Mouse (Mus musculus): ENCODE data around the gene Fkbpl. TPM values are rescaled to one million over a fixed set of nuclear protein-coding genes. Genes with fewer than 3 reads are reported as not detected.

Fkbpl gene
- total and polyA plus RNA-seq, 3 experiments = 1.6 to 11.9 (median 6.5) TPM

GRCm38 (mm10) chr17:34650781-34651180, 6.2 kb downstream of the Fkbpl start:
- H3K27me3 ChIP-seq (ENCODE audit: insufficient read depth, low read length) = no peaks in the 10 kb centered on the region
- no peak for DNase-seq (ENCODE audit: low spot score)
- TF ChIP-seq POLR2AphosphoS5 (IDR thresholded peaks at IDR 0.05; ENCODE audit: insufficient replicate concordance, low read depth, low read length) (no peak), GATA2 (IDR thresholded peaks at IDR 0.05; ENCODE audit: borderline replicate concordance, low read depth, low read length) (no peak), GATA1 (IDR thresholded peaks at IDR 0.05; ENCODE audit: borderline replicate concordance, low read length) (no peak), CTCF (IDR thresholded peaks at IDR 0.05; ENCODE audit: low read depth, low read length) (no peak), TAL1 (conservative IDR thresholded peaks at IDR 0.05; ENCODE audit: low read depth, low read length) (no peak)
- H3K4me3 ChIP-seq (ENCODE audit: low read depth, low read length) = no peak overlapping the region
- H3K9me3 ChIP-seq (replicated peaks) = no peaks in the 10 kb centered on the region
- peaks cover 45% of the 10 kb centered on the region for H3K4me1 ChIP-seq (ENCODE audit: insufficient read depth, low read depth, low read length)
- ATAC-seq (ENCODE audit: extremely low read depth, insufficient number of reproducible peaks, low FRiP score, poor library complexity, severe bottlenecking) = no peak
- H3K36me3 ChIP-seq (replicated peaks) = peaks cover 84% of the 10 kb centered on the region

- H3K9me3 ChIP-seq (replicated peaks) = no peaks in the 10 kb centered on the region
- H3K36me3 ChIP-seq (replicated peaks) = peaks cover 81% of the 10 kb centered on the region
- peaks cover 43% of the 10 kb centered on the region for H3K4me1 ChIP-seq (ENCODE audit: insufficient read depth, low read depth, low read length)
- no peak for ATAC-seq (ENCODE audit: extremely low read depth, insufficient number of reproducible peaks, low FRiP score, poor library complexity, severe bottlenecking)
- H3K27me3 ChIP-seq (ENCODE audit: insufficient read depth, low read length) = peaks cover 5% of the 10 kb centered on the region; the same call in 1 of the 2 replicates
- no peak for DNase-seq (ENCODE audit: low spot score)
- no peak for TF ChIP-seq POLR2AphosphoS5 (IDR thresholded peaks at IDR 0.05; ENCODE audit: insufficient replicate concordance, low read depth, low read length)
- TF ChIP-seq CTCF (IDR thresholded peaks at IDR 0.05; ENCODE audit: low read depth, low read length) = no peak
- no peak for TF ChIP-seq TAL1 (conservative IDR thresholded peaks at IDR 0.05; ENCODE audit: low read depth, low read length)
- no peak for TF ChIP-seq GATA2 (IDR thresholded peaks at IDR 0.05; ENCODE audit: borderline replicate concordance, low read depth, low read length)
- TF ChIP-seq GATA1 (IDR thresholded peaks at IDR 0.05; ENCODE audit: borderline replicate concordance, low read length) = no peak
- H3K4me3 ChIP-seq (ENCODE audit: low read depth, low read length) = no peak overlapping the region
These were observed 7.1 kb downstream of the Fkbpl start for GRCm38 (mm10) chr17:34651507-34652221.

- H3K9me3 ChIP-seq (replicated peaks) = no peaks in the 10 kb centered on the region
- TF ChIP-seq GATA2 (IDR thresholded peaks at IDR 0.05; ENCODE audit: borderline replicate concordance, low read depth, low read length) = no peak
- TF ChIP-seq TAL1 (conservative IDR thresholded peaks at IDR 0.05; ENCODE audit: low read depth, low read length) = no peak
- TF ChIP-seq CTCF (IDR thresholded peaks at IDR 0.05; ENCODE audit: low read depth, low read length) = no peak
- no peak for TF ChIP-seq GATA1 (IDR thresholded peaks at IDR 0.05; ENCODE audit: borderline replicate concordance, low read length)
- no peak for TF ChIP-seq POLR2AphosphoS5 (IDR thresholded peaks at IDR 0.05; ENCODE audit: insufficient replicate concordance, low read depth, low read length)
- peaks cover 8% of the 10 kb centered on the region; the same call in 1 of the 2 replicates for H3K27me3 ChIP-seq (ENCODE audit: insufficient read depth, low read length)
- H3K36me3 ChIP-seq (replicated peaks) = peaks cover 81% of the 10 kb centered on the region
- H3K4me3 ChIP-seq (ENCODE audit: low read depth, low read length) = no peak overlapping the region
- H3K4me1 ChIP-seq (ENCODE audit: insufficient read depth, low read depth, low read length) = peaks cover 38% of the 10 kb centered on the region
- no peak for DNase-seq (ENCODE audit: low spot score)
- no peak for ATAC-seq (ENCODE audit: extremely low read depth, insufficient number of reproducible peaks, low FRiP score, poor library complexity, severe bottlenecking)
These were observed 8.0 kb downstream of the Fkbpl start for GRCm38 (mm10) chr17:34652546-34652945.

- TF ChIP-seq CTCF (IDR thresholded peaks at IDR 0.05; ENCODE audit: low read depth, low read length) = no peak
- TF ChIP-seq GATA2 (IDR thresholded peaks at IDR 0.05; ENCODE audit: borderline replicate concordance, low read depth, low read length) = no peak
- TF ChIP-seq GATA1 (IDR thresholded peaks at IDR 0.05; ENCODE audit: borderline replicate concordance, low read length) = no peak
- TF ChIP-seq POLR2AphosphoS5 (IDR thresholded peaks at IDR 0.05; ENCODE audit: insufficient replicate concordance, low read depth, low read length) = no peak
- TF ChIP-seq TAL1 (conservative IDR thresholded peaks at IDR 0.05; ENCODE audit: low read depth, low read length) = no peak
- Histone ChIP-seq H3K36me3 (replicated peaks) (peaks cover 81% of the 10 kb centered on the region), H3K9me3 (replicated peaks) (no peaks in the 10 kb centered on the region), H3K27me3 (ENCODE audit: insufficient read depth, low read length) (peaks cover 8% of the 10 kb centered on the region; the same call in 1 of the 2 replicates), H3K4me1 (ENCODE audit: insufficient read depth, low read depth, low read length) (peaks cover 34% of the 10 kb centered on the region), H3K4me3 (ENCODE audit: low read depth, low read length) (no peak overlapping the region)
- DNase-seq (ENCODE audit: low spot score) (no peak), ATAC-seq (ENCODE audit: extremely low read depth, insufficient number of reproducible peaks, low FRiP score, poor library complexity, severe bottlenecking) (no peak)
These were observed 8.4 kb downstream of the Fkbpl start for GRCm38 (mm10) chr17:34652985-34653384.

- TF ChIP-seq GATA1 (IDR thresholded peaks at IDR 0.05; ENCODE audit: borderline replicate concordance, low read length) (no peak), POLR2AphosphoS5 (IDR thresholded peaks at IDR 0.05; ENCODE audit: insufficient replicate concordance, low read depth, low read length) (no peak), GATA2 (IDR thresholded peaks at IDR 0.05; ENCODE audit: borderline replicate concordance, low read depth, low read length) (no peak), TAL1 (conservative IDR thresholded peaks at IDR 0.05; ENCODE audit: low read depth, low read length) (no peak), CTCF (IDR thresholded peaks at IDR 0.05; ENCODE audit: low read depth, low read length) (peak; percentile 68)
- peaks cover 26% of the 10 kb centered on the region for H3K4me1 ChIP-seq (ENCODE audit: insufficient read depth, low read depth, low read length)
- DNase-seq (ENCODE audit: low spot score) (peak; percentile 43), ATAC-seq (ENCODE audit: extremely low read depth, insufficient number of reproducible peaks, low FRiP score, poor library complexity, severe bottlenecking) (no peak)
- H3K9me3 ChIP-seq (replicated peaks) = no peaks in the 10 kb centered on the region
- H3K27me3 ChIP-seq (ENCODE audit: insufficient read depth, low read length) = peaks cover 15% of the 10 kb centered on the region
- peaks cover 73% of the 10 kb centered on the region for H3K36me3 ChIP-seq (replicated peaks)
- H3K4me3 ChIP-seq (ENCODE audit: low read depth, low read length) = no peak overlapping the region
These were observed 9.3 kb downstream of the Fkbpl start for GRCm38 (mm10) chr17:34653746-34654285.

- TF ChIP-seq POLR2AphosphoS5 (IDR thresholded peaks at IDR 0.05; ENCODE audit: insufficient replicate concordance, low read depth, low read length) = no peak
- TF ChIP-seq TAL1 (conservative IDR thresholded peaks at IDR 0.05; ENCODE audit: low read depth, low read length) = no peak
- no peak for TF ChIP-seq GATA2 (IDR thresholded peaks at IDR 0.05; ENCODE audit: borderline replicate concordance, low read depth, low read length)
- no peak for TF ChIP-seq GATA1 (IDR thresholded peaks at IDR 0.05; ENCODE audit: borderline replicate concordance, low read length)
- H3K27me3 ChIP-seq (ENCODE audit: insufficient read depth, low read length) = peaks cover 21% of the 10 kb centered on the region
- H3K4me3 ChIP-seq (ENCODE audit: low read depth, low read length) = no peak overlapping the region
- peaks cover 67% of the 10 kb centered on the region for H3K36me3 ChIP-seq (replicated peaks)
- DNase-seq (ENCODE audit: low spot score) = no peak
- ATAC-seq (ENCODE audit: extremely low read depth, insufficient number of reproducible peaks, low FRiP score, poor library complexity, severe bottlenecking) = no peak
- no peaks in the 10 kb centered on the region for H3K9me3 ChIP-seq (replicated peaks)
- H3K4me1 ChIP-seq (ENCODE audit: insufficient read depth, low read depth, low read length) = peaks cover 22% of the 10 kb centered on the region
These were observed 9.8 kb downstream of the Fkbpl start for GRCm38 (mm10) chr17:34654392-34654791.
